Mouse (Mus musculus) stomach, postnatal 0 days (tissue): ENCODE measurements around the gene Cc2d1a. TPM values are rescaled to one million over a fixed set of nuclear protein-coding genes. Genes with fewer than 3 reads are reported as not detected.
A peak's percentile ranks its signal among the peaks of the same experiment; 100 is the strongest.

Experiments
- ATAC-seq: fragments of 200-750 bp; cut with Nextera tagmentation; 2 replicates; pipeline ENCODE4 v1.8.0; 2017; ENCODE audit not compliant: low FRiP score, low TSS enrichment
- DNase-seq: peaks from one replicate; pipeline ENCODE4 v3.0.0-alpha.2; 2016; ENCODE audit warnings: low spot score
- H3K27ac ChIP-seq: fragments of 300-500 bp; sonication (generic); replicated peaks from 2 replicates; pipeline ENCODE4 v1.5.1; 2014; ENCODE audit warnings: mild to moderate bottlenecking, control low read depth
- H3K27me3 ChIP-seq: fragments of 300-500 bp; sonication (generic); 2 replicates; pipeline ENCODE4 v1.6.1; 2014; ENCODE audit warnings: low read length; ENCODE audit not compliant: control insufficient read depth, insufficient read depth
- H3K36me3 ChIP-seq: fragments of 300-500 bp; sonication (generic); 2 replicates; pipeline ENCODE4 v1.6.1; 2014; ENCODE audit warnings: low read length, mixed read lengths; ENCODE audit not compliant: control insufficient read depth, insufficient read depth
- H3K4me1 ChIP-seq: fragments of 300-500 bp; sonication (generic); replicated peaks from 2 replicates; pipeline ENCODE4 v1.6.1; 2014; ENCODE audit warnings: antibody characterized with exemption; ENCODE audit not compliant: control insufficient read depth, insufficient read depth
- H3K4me2 ChIP-seq: fragments of 300-500 bp; sonication (generic); replicated peaks from 2 replicates; pipeline ENCODE4 v1.6.1; 2014; ENCODE audit warnings: low read depth, mild to moderate bottlenecking, control low read depth, moderate library complexity
- H3K4me3 ChIP-seq: fragments of 300-500 bp; sonication (generic); 2 replicates; pipeline ENCODE4 v1.5.1; 2014; ENCODE audit warnings: low read depth, low read length, control low read depth
- H3K9ac ChIP-seq: fragments of 300-500 bp; sonication (generic); 2 replicates; pipeline ENCODE4 v1.6.1; 2014; ENCODE audit warnings: mild to moderate bottlenecking, low read length, control low read depth, mixed read lengths
- H3K9me3 ChIP-seq: fragments of 300-500 bp; sonication (generic); 2 replicates; pipeline ENCODE4 v1.6.1; 2016; ENCODE audit warnings: low read length; ENCODE audit not compliant: control insufficient read depth
- CTCF ChIP-seq: IDR thresholded peaks from 2 replicates; pipeline ENCODE4 v1.5.1; 2016; ENCODE audit warnings: antibody characterized with exemption, low read depth, mild to moderate bottlenecking, moderate library complexity
- EP300 ChIP-seq: optimal IDR thresholded peaks from 2 replicates; pipeline ENCODE3; 2016; ENCODE audit warnings: antibody characterized with exemption
- WGBS: fragments of 180-500 bp; shearing (Covaris S2); extraction: QIAGEN DNeasy Blood & Tissue Kit; methylation state at CpG from one replicate; pipeline ENCODE4 v1.1.7; 2014; 5-methylcytosine and 5-hydroxymethylcytosine counted together
- polyA plus RNA-seq: library from polyadenylated mRNA; unstranded; fragments of >200 nt; fragmentation: Nextera tagmentation; extraction: Ambion mirVana; gene quantifications from 2 replicates; pipeline ENCODE4 v1.2.1, GENCODE M21; 2015

Cc2d1a gene
- 15.8 and 17.5 TPM in 2 replicates for polyA plus RNA-seq

GRCm38 (mm10) chr8:84147769-84148530 is at the start of gene Cc2d1a, which contains the start of gene 4930432K21Rik:
Gene Cc2d1a, minus strand, starts transcription at chr8:84147936.
Gene 4930432K21Rik, plus strand, starts transcription at chr8:84148025.
- Histone ChIP-seq H3K27me3 (no peaks in the 10 kb centered on the region), H3K27ac (peak within 1 kb of the TSS; percentile 95), H3K4me3 (peak within 1 kb of the TSS; percentile 66), H3K9me3 (no peaks in the 10 kb centered on the region), H3K4me2 (peak within 1 kb of the TSS; percentile 92), H3K4me1 (peaks cover 5% of the 10 kb centered on the region; the same call in 1 of the 2 replicates), H3K36me3 (peaks cover 5% of the 10 kb centered on the region; the same call in 1 of the 2 replicates), H3K9ac (peak within 1 kb of the TSS; percentile 86)
- TF ChIP-seq EP300, result no peak
- DNase-seq (peak; percentile 95), ATAC-seq (peak; percentile 94)
- 14% methylated on average over 47 of the region's 49 CpGs for WGBS

GRCm38 (mm10) chr8:84197141-84197921 is 49.6 kb upstream of the Cc2d1a start:
- Histone ChIP-seq H3K9me3 (no peaks in the 10 kb centered on the region), H3K4me3 (peak overlapping the region; percentile 43), H3K4me2 (peak overlapping the region; percentile 64), H3K36me3 (no peaks in the 10 kb centered on the region), H3K4me1 (peaks cover 19% of the 10 kb centered on the region), H3K27me3 (no peaks in the 10 kb centered on the region), H3K9ac (peak overlapping the region; percentile 61), H3K27ac (peak overlapping the region; percentile 99)
- 2% methylated on average over 42 of the region's 43 CpGs for WGBS
- DNase-seq (peak; percentile 87), ATAC-seq (peak; percentile 7; the same call in 1 of the 2 replicates)
- no peak for TF ChIP-seq EP300
- no peak for TF ChIP-seq CTCF

- no peak for TF ChIP-seq CTCF
- Histone ChIP-seq H3K27me3 (no peaks in the 10 kb centered on the region), H3K4me1 (peaks cover 12% of the 10 kb centered on the region), H3K4me2 (no peak overlapping the region), H3K9me3 (no peaks in the 10 kb centered on the region), H3K36me3 (no peaks in the 10 kb centered on the region), H3K4me3 (no peak overlapping the region), H3K27ac (no peak overlapping the region), H3K9ac (no peak overlapping the region)
- ATAC-seq, result no peak
- 69% methylated on average over 3 of the region's 3 CpGs for WGBS
- no peak for DNase-seq
Measured at GRCm38 (mm10) chr8:84194224-84194743, 46.5 kb upstream of the Cc2d1a start.

GRCm38 (mm10) chr8:84193566-84193965 is 45.8 kb upstream of the Cc2d1a start:
- Histone ChIP-seq H3K9me3 (no peaks in the 10 kb centered on the region), H3K4me3 (no peak overlapping the region), H3K36me3 (no peaks in the 10 kb centered on the region), H3K27ac (peak overlapping the region; percentile 50; the same call in 1 of the 2 replicates), H3K27me3 (no peaks in the 10 kb centered on the region), H3K4me1 (peaks cover 9% of the 10 kb centered on the region), H3K4me2 (no peak overlapping the region), H3K9ac (no peak overlapping the region)
- TF ChIP-seq CTCF, result peak; percentile 68
- TF ChIP-seq EP300, result no peak
- no peak for ATAC-seq
- 82% methylated on average over 5 of the region's 5 CpGs for WGBS
- peak; percentile 38 for DNase-seq

- no peak overlapping the region for H3K4me3 ChIP-seq
- no peak overlapping the region for H3K9ac ChIP-seq
- peak overlapping the region; percentile 97 for H3K27ac ChIP-seq
- H3K4me2 ChIP-seq, result no peak overlapping the region
- WGBS, result 77% methylated on average over 4 of the region's 4 CpGs
- ATAC-seq, result no peak
- H3K4me1 ChIP-seq, result peaks cover 8% of the 10 kb centered on the region
- H3K27me3 ChIP-seq, result no peaks in the 10 kb centered on the region
- H3K36me3 ChIP-seq, result no peaks in the 10 kb centered on the region
- no peaks in the 10 kb centered on the region for H3K9me3 ChIP-seq
- DNase-seq, result peak; percentile 14
- TF ChIP-seq EP300, result no peak
- no peak for TF ChIP-seq CTCF
Measured at GRCm38 (mm10) chr8:84193161-84193560, 45.4 kb upstream of the Cc2d1a start.
